Mouse (Mus musculus) ES-E14 (cell line): ENCODE data around the gene Lsg1.

Experiments
- CHD2 ChIP-seq: IDR thresholded peaks from 2 replicates; pipeline ENCODE4 v1.6.1; 2014; ENCODE audit warnings: mild to moderate bottlenecking, low read depth, low read length, inconsistent platforms
- HCFC1 ChIP-seq: IDR thresholded peaks from 2 replicates; pipeline ENCODE4 v1.6.1; 2012; ENCODE audit warnings: low read length, inconsistent platforms, borderline replicate concordance; ENCODE audit not compliant: insufficient read depth
- ZNF384 ChIP-seq: IDR thresholded peaks from 2 replicates; pipeline ENCODE4 v1.6.1; 2012; ENCODE audit warnings: low read depth, low read length, inconsistent platforms

DNA sequence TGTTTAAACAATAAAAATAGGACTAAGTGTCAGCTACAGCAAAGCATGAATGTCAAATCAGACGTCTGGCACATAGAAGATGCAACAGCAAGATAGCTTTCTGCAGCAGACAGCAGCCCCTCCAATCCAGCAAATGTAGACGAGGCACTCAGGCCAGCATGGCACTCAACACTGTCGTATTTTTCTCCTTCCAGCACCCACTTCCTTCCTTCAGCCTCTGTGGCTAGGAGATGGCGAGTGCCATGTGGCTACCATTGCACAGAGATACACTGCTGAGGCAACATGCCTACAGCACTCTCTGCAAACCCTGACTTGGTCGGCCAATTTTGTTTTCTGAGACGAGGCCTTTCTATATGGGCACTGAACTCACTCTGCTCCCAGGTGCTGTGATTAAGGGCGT lies 11.6 kb downstream of the Lsg1 start:
- no peak for TF ChIP-seq HCFC1
- no peak for TF ChIP-seq ZNF384
- no peak for TF ChIP-seq CHD2
